Mouse (Mus musculus) stomach, embryonic 16.5 days (tissue): ENCODE data around the gene March5. TPM values are rescaled to one million over a fixed set of nuclear protein-coding genes. Genes with fewer than 3 reads are reported as not detected.
A peak's percentile ranks its signal among the peaks of the same experiment; 100 is the strongest.

ENCODE experiments used
- ATAC-seq: fragments of 200-750 bp; cut with Nextera tagmentation; 2 replicates; pipeline ENCODE4 v1.8.0; 2017; ENCODE audit warnings: moderate number of reproducible peaks, moderate TSS enrichment; ENCODE audit not compliant: insufficient read depth, low FRiP score
- H3K27ac ChIP-seq: fragments of 300-500 bp; sonication (generic); 2 replicates; pipeline ENCODE4 v1.5.1; 2014; ENCODE audit warnings: low read length
- H3K27me3 ChIP-seq: fragments of 300-500 bp; sonication (generic); 2 replicates; pipeline ENCODE4 v1.6.1; 2014; ENCODE audit warnings: low read length, control low read depth, mixed read lengths; ENCODE audit not compliant: control insufficient read depth, insufficient read depth
- H3K36me3 ChIP-seq: fragments of 300-500 bp; sonication (generic); 2 replicates; pipeline ENCODE4 v1.6.1; 2014; ENCODE audit warnings: low read length; ENCODE audit not compliant: control insufficient read depth, insufficient read depth
- H3K4me1 ChIP-seq: fragments of 300-500 bp; sonication (generic); 2 replicates; pipeline ENCODE4 v1.6.1; 2014; ENCODE audit warnings: low read length, control low read depth, mixed read lengths; ENCODE audit not compliant: control insufficient read depth, insufficient read depth
- H3K4me2 ChIP-seq: fragments of 300-500 bp; sonication (generic); 2 replicates; pipeline ENCODE4 v1.6.1; 2014; ENCODE audit warnings: low read depth, low read length, mixed read lengths
- H3K4me3 ChIP-seq: fragments of 300-500 bp; sonication (generic); replicated peaks from 2 replicates; pipeline ENCODE4 v1.5.1; 2014; ENCODE audit warnings: mild to moderate bottlenecking, low read length
- H3K9ac ChIP-seq: fragments of 300-500 bp; sonication (generic); 2 replicates; pipeline ENCODE4 v1.6.1; 2014; ENCODE audit warnings: low read length
- H3K9me3 ChIP-seq: fragments of 300-500 bp; sonication (generic); replicated peaks from 2 replicates; pipeline ENCODE4 v1.6.1; 2016; ENCODE audit warnings: low read length, control low read depth; ENCODE audit not compliant: control insufficient read depth
- WGBS: fragments of 180-500 bp; shearing (Covaris S2); extraction: QIAGEN DNeasy Blood & Tissue Kit; methylation state at CpG from one replicate; pipeline ENCODE4 v1.1.7; 2014; 5-methylcytosine and 5-hydroxymethylcytosine counted together
- polyA plus RNA-seq: library from polyadenylated mRNA; unstranded; fragments of >200 nt; fragmentation: Nextera tagmentation; extraction: Ambion mirVana; gene quantifications from 2 replicates; pipeline ENCODE4 v1.2.1, GENCODE M21; 2015

March5 gene
- 50.4 and 51.9 TPM in 2 replicates for polyA plus RNA-seq

DNA sequence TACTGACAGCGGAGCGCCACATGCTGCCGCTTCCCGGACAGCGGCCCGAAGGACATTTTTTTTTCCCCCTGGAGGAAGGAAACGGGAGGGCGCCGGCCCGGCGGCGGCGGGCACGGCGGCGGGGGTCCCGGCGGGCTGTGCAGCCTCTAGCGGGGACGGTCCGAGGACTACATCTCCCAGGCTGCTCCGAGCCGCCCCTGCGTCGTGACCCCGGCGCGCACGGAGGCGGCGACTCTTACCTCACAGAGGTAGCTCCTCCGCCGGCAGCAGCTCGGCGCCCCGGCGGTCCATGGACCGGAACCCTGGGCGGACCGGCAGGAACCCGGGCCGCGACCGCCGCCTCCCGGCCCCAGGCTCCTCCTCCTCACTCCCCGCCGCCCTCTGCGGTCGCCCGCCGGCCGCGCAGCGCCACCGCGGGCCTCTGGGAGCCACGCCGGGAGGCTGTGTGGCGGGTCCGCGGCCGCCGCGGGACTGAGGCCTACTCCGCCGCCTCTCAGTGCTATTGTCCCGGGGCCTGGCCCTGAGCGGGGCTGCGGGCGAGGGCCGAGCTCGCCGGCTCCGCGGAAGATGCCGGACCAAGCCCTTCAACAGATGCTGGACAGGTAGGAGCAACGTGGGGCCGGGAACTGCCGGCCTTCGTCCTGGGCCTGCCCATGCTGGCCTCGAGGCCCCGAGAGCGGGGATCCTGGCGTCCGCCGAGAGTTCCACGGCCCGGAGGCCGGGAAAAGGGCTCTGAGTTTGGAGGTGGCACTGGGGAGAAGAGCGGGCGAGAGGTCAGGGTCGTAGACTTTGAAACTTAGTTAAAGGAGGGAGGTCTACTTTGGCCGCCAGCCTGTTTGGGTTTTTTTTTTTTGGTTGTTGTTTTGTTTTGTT lies at the start of gene March5:
Gene March5 (plus strand): TSS at position 241 of the 873 bp plus-strand sequence.
- no peaks in the 10 kb centered on the region for H3K27me3 ChIP-seq
- H3K4me1 ChIP-seq, result peaks cover 9% of the 10 kb centered on the region
- peak within 1 kb of the TSS; percentile 98 for H3K4me3 ChIP-seq
- peak within 1 kb of the TSS; percentile 86 for H3K4me2 ChIP-seq
- H3K27ac ChIP-seq, result peak within 1 kb of the TSS; percentile 93
- under 1% methylated on average over 85 of the region's 94 CpGs for WGBS
- H3K9ac ChIP-seq, result peak within 1 kb of the TSS; percentile 99
- H3K36me3 ChIP-seq, result peaks cover 11% of the 10 kb centered on the region
- ATAC-seq, result peak; percentile 98
- no peaks in the 10 kb centered on the region for H3K9me3 ChIP-seq

DNA sequence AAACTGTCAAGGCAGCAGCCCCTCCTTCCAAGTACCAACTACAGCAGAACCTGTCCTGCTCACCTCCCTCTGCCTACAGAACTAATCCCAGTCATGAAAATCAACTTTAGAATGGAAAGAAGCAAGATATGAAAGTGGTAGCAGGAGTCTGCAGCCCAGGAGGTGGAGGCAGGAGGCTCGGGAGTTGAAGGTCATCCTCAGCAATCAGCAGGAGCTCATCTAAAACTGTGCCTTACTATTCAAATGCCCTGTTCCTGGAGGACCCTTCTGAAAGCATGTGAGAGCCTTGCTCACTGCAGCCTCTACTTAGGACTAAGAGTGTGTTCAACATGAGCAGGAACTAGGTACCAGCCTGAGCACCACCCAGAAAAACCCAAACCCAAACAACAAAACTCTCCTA lies 35.2 kb upstream of the March5 start:
- no peak overlapping the region for H3K4me3 ChIP-seq
- peaks cover 13% of the 10 kb centered on the region for H3K4me1 ChIP-seq
- WGBS, result 48% methylated on average over 1 of the region's 1 CpGs
- H3K27me3 ChIP-seq, result peaks cover 8% of the 10 kb centered on the region; the same call in 1 of the 2 replicates
- no peaks in the 10 kb centered on the region for H3K9me3 ChIP-seq
- no peak overlapping the region for H3K9ac ChIP-seq
- H3K4me2 ChIP-seq, result no peak overlapping the region
- no peaks in the 10 kb centered on the region for H3K36me3 ChIP-seq
- H3K27ac ChIP-seq, result no peak overlapping the region
- no peak for ATAC-seq

DNA sequence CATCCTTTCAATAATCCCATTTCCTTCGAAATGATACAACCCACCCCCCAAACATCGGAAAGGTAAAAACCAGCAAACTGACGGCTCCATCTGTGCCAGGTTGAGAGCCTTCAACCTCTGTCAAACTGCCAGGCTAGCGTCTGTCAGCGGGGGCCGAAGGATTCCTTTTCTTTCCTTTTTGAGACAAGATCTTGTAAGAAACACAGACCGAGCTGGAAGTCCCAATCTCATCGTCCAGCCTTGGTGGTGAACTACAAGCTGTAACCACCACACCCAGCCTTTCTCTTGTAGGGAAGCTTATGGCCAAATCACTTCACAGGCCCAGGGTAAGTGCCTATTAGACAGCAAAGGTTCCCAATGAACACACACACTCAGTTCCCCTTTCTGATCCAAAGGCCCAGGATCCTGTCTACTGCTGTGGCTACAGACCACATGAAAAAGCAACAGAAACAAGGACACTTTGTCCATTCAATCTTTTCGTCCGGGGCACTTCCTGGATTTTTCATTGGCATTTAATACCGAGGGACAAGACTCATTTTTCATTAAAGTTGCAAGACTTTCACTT lies 34.7 kb upstream of the March5 start:
- H3K4me3 ChIP-seq, result no peak overlapping the region
- WGBS, result 77% methylated on average over 11 of the region's 11 CpGs
- peaks cover 9% of the 10 kb centered on the region; the same call in 1 of the 2 replicates for H3K27me3 ChIP-seq
- H3K4me2 ChIP-seq, result no peak overlapping the region
- H3K9ac ChIP-seq, result no peak overlapping the region
- no peak overlapping the region for H3K27ac ChIP-seq
- no peaks in the 10 kb centered on the region for H3K9me3 ChIP-seq
- H3K4me1 ChIP-seq, result peaks cover 13% of the 10 kb centered on the region
- no peak for ATAC-seq
- H3K36me3 ChIP-seq, result no peaks in the 10 kb centered on the region

DNA sequence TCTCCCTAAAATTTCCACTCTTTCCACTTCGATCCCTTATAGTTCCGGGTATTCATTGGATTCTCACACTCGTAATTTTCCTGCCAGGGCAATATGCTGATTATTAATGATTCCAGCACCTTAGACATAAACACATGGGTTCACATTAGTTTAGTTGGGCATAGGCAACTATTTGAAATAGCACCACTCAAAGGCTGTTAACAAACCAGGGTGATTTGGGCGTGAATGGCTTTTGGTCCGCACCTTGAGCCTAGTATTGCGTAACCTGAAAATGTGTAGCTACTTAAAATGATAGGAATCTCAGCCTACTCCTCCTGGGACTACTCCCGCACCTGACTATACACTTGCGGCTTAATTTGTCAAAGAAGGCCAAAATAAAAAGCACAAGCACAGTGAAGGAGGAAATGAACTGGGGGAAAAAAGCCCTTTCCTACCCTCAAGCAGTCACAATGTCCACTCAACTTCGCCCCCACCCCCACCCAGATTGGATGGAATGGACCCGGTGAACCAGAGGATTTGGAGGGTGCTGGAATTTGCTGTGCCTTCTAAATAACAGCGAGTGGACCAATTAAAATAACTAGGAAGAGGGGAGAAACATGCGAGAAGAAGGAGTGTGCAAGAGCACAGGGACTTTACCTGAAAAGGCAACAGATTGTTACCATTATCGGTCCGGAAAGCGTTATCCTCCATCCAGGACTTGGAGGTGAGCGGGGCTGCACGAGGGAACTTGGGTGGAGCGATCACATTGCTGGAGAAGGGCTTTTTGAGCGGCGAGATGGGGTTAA lies 33.8 kb upstream of the March5 start:
- no peak for ATAC-seq
- peaks cover 13% of the 10 kb centered on the region for H3K4me1 ChIP-seq
- peak overlapping the region; percentile 75 for H3K9ac ChIP-seq
- peak overlapping the region; percentile 100 for H3K4me2 ChIP-seq
- WGBS, result 31% methylated on average over 20 of the region's 20 CpGs
- H3K9me3 ChIP-seq, result no peaks in the 10 kb centered on the region
- no peak overlapping the region for H3K27ac ChIP-seq
- H3K4me3 ChIP-seq, result peak overlapping the region; percentile 76
- H3K27me3 ChIP-seq, result peaks cover 9% of the 10 kb centered on the region; the same call in 1 of the 2 replicates
- H3K36me3 ChIP-seq, result no peaks in the 10 kb centered on the region

DNA sequence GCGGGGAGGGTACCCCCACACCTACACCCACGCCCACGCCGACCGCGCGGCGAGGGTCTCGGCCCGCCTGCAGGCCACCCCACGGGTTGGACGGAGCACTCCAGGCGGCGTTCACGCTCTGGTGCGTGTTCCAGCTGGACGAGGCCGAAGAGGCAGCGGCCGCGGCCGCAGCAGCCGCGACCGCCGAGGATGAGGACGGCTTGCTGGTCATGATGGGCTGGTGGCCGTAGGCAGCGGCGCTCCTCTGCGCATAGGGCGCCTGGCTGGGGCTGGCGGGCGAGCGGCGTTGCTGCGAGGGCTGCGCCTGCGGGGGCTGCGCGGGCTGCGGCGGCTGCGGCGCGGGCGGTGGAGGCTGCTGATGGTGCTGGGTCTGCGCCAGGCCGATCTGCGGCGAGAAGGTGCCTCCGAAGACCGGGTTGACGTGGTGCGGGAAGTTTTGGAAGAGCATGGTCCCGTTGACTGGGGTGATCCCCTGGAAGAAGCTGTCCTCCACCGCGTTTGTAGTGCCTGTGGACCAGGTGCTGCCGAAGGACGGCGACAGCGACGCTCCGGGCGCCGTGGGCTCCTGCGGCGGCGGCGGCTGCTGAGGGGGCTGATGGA lies 33.1 kb upstream of the March5 start:
- ATAC-seq, result peak; percentile 64
- Histone ChIP-seq H3K4me2 (peak overlapping the region; percentile 100), H3K27ac (peak overlapping the region; percentile 40), H3K36me3 (no peaks in the 10 kb centered on the region), H3K4me1 (peaks cover 13% of the 10 kb centered on the region), H3K4me3 (peak overlapping the region; percentile 76), H3K9me3 (no peaks in the 10 kb centered on the region), H3K27me3 (peaks cover 9% of the 10 kb centered on the region; the same call in 1 of the 2 replicates), H3K9ac (peak overlapping the region; percentile 75)
- under 1% methylated on average over 70 of the region's 70 CpGs for WGBS

DNA sequence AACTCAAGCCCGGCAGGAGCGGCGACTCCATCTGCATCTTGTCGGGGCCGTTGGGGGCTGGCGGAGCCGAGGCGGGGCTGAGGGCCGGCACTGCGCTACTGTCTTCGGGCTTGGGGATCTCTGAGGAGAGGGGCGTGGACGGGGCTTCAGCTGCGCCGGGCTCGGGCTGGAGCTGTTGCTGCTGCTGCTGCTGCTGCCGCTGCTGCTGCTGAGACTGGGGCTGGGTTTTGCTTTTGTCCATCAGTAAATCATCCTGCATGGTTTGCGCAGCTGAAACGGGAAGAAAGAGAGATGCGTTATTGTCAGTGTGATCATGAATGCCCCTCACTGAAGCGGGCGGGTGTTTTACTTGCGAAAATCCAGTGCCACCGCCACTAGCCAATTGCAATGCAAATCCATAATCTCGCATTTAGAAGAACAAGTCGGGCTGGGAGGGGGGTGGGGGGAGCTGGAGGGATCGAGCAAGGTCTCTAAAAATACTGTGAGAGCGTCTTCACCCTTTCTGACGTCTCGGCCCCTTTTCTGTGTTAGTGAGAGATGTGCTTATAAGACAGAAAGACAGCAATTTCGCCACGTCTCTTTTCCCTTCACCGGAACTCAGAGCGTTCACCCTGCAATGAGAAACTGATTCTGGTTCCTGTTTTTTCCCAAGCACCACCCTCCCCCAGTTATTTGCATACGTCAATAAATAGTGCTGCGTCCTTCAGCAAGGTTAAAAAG lies 32.5 kb upstream of the March5 start:
- peak overlapping the region; percentile 40 for H3K27ac ChIP-seq
- H3K4me1 ChIP-seq, result peaks cover 13% of the 10 kb centered on the region
- peak overlapping the region; percentile 76 for H3K4me3 ChIP-seq
- WGBS, result under 1% methylated on average over 36 of the region's 36 CpGs
- H3K9me3 ChIP-seq, result no peaks in the 10 kb centered on the region
- peaks cover 9% of the 10 kb centered on the region; the same call in 1 of the 2 replicates for H3K27me3 ChIP-seq
- no peaks in the 10 kb centered on the region for H3K36me3 ChIP-seq
- peak overlapping the region; percentile 75 for H3K9ac ChIP-seq
- H3K4me2 ChIP-seq, result peak overlapping the region; percentile 100
- peak; percentile 79 for ATAC-seq

DNA sequence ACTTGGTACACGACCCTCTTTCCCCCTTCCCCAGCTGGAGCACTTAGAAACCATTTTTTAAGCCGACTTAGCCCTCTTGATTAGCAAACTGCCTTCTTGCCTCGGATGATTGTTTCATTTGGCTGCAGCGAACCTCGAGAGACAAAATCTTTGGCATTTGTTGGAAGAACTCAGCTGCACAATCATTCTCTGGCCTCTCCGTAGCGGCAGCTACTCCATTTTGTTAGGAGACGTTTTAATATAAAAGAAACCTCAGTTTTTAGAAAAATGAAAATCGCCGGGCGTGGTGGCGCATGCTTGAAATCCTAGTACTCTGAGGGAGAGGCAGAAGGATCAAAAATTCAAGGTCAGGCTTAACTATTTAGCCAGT lies 31.9 kb upstream of the March5 start:
- 2% methylated on average over 12 of the region's 12 CpGs for WGBS
- Histone ChIP-seq H3K4me2 (peak overlapping the region; percentile 100), H3K4me3 (peak overlapping the region; percentile 76), H3K4me1 (peaks cover 13% of the 10 kb centered on the region), H3K9ac (peak overlapping the region; percentile 75), H3K36me3 (no peaks in the 10 kb centered on the region), H3K27ac (peak overlapping the region; percentile 40), H3K27me3 (peaks cover 9% of the 10 kb centered on the region; the same call in 1 of the 2 replicates), H3K9me3 (no peaks in the 10 kb centered on the region)
- ATAC-seq, result no peak

DNA sequence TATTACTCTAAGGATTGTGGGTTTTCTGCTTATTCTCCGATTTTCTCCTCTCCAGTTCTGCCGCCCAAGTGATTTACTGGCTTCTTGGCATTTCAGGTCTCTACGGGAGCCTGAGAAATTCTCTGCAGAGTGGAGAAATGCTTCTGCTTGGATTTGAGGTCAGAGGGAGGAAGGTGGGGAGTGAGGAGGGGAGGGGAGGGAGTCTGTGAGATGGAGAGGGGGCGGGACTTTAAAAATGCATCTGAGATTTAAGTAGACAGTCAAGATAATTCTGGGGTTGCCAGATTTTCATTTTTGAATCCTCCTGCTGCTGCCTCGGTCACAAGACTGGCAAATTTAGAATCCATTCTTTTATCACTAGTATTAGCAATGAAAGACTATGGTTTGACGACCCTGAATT lies 31.4 kb upstream of the March5 start:
- no peaks in the 10 kb centered on the region for H3K9me3 ChIP-seq
- WGBS, result 13% methylated on average over 6 of the region's 6 CpGs
- peak overlapping the region; percentile 33; the same call in 1 of the 2 replicates for H3K9ac ChIP-seq
- peaks cover 13% of the 10 kb centered on the region for H3K4me1 ChIP-seq
- peaks cover 9% of the 10 kb centered on the region; the same call in 1 of the 2 replicates for H3K27me3 ChIP-seq
- H3K4me3 ChIP-seq, result peak overlapping the region; percentile 76
- H3K4me2 ChIP-seq, result peak overlapping the region; percentile 100
- H3K36me3 ChIP-seq, result no peaks in the 10 kb centered on the region
- no peak for ATAC-seq
- no peak overlapping the region for H3K27ac ChIP-seq
